Mouse (Mus musculus) midbrain, postnatal 0 days (tissue): Measurements from ENCODE around the gene Slc15a4. TPM values are rescaled to one million over a fixed set of nuclear protein-coding genes. Genes with fewer than 3 reads are reported as not detected.

Experiments
- ATAC-seq: fragments of 200-750 bp; cut with Nextera tagmentation; 2 replicates; pipeline ENCODE4 v1.8.0; 2017; ENCODE audit warnings: moderate number of reproducible peaks, mild to moderate bottlenecking, moderate TSS enrichment, moderate library complexity; ENCODE audit not compliant: low FRiP score
- DNase-seq: peaks from one replicate; pipeline ENCODE4 v3.0.0-alpha.2; 2015; ENCODE audit warnings: low spot score
- H3K27ac ChIP-seq: fragments of 300-500 bp; sonication (generic); 2 replicates; pipeline ENCODE4 v1.5.1; 2014; ENCODE audit warnings: low read depth, mild to moderate bottlenecking, low read length, mixed read lengths
- H3K27me3 ChIP-seq: fragments of 300-500 bp; sonication (generic); 2 replicates; pipeline ENCODE4 v1.6.1; 2014; ENCODE audit warnings: low read length, control low read depth, mixed read lengths; ENCODE audit not compliant: insufficient read depth
- H3K36me3 ChIP-seq: fragments of 300-500 bp; sonication (generic); 2 replicates; pipeline ENCODE4 v1.6.1; 2014; ENCODE audit warnings: low read length, control low read depth, mixed read lengths; ENCODE audit not compliant: insufficient read depth
- H3K4me1 ChIP-seq: fragments of 300-500 bp; sonication (generic); 2 replicates; pipeline ENCODE4 v1.6.1; 2014; ENCODE audit warnings: mild to moderate bottlenecking, control low read depth, antibody characterized with exemption, low read length, mixed read lengths; ENCODE audit not compliant: insufficient read depth
- H3K4me2 ChIP-seq: fragments of 300-500 bp; sonication (generic); 2 replicates; pipeline ENCODE4 v1.6.1; 2014; ENCODE audit warnings: low read depth, mild to moderate bottlenecking, low read length, mixed read lengths; ENCODE audit not compliant: poor library complexity, severe bottlenecking
- H3K4me3 ChIP-seq: fragments of 300-500 bp; sonication (generic); 2 replicates; pipeline ENCODE4 v1.5.1; 2014; ENCODE audit warnings: low read depth, mild to moderate bottlenecking, low read length, moderate library complexity
- H3K9ac ChIP-seq: fragments of 300-500 bp; sonication (generic); replicated peaks from 2 replicates; pipeline ENCODE4 v1.6.1; 2014; ENCODE audit warnings: mild to moderate bottlenecking, low read length, moderate library complexity, mixed read lengths; ENCODE audit not compliant: poor library complexity, severe bottlenecking
- H3K9me3 ChIP-seq: fragments of 300-500 bp; sonication (generic); 2 replicates; pipeline ENCODE4 v1.6.1; 2016; ENCODE audit warnings: low read length, control low read depth
- CTCF ChIP-seq: IDR thresholded peaks from 2 replicates; pipeline ENCODE4 v1.5.1; 2016; ENCODE audit warnings: antibody characterized with exemption, mild to moderate bottlenecking
- WGBS: fragments of 180-500 bp; shearing (Covaris S2); extraction: QIAGEN DNeasy Blood & Tissue Kit; methylation state at CpG from one replicate; pipeline ENCODE4 v1.1.7; 2014; 5-methylcytosine and 5-hydroxymethylcytosine counted together
- polyA plus RNA-seq: library from polyadenylated mRNA; unstranded; fragments of >200 nt; fragmentation: Nextera tagmentation; extraction: Ambion mirVana; gene quantifications from 2 replicates; pipeline ENCODE4 v1.2.1, GENCODE M21; 2015
- total RNA-seq: library from RNA; depleted of rRNA; stranded (reverse); fragments of >200 nt; gene quantifications from 2 replicates; pipeline ENCODE4 v1.2.3, GENCODE M21; 2014

The Slc15a4 gene
- total and polyA plus RNA-seq, 2 experiments from 2014 or later = 17.7 to 34.4 TPM

DNA sequence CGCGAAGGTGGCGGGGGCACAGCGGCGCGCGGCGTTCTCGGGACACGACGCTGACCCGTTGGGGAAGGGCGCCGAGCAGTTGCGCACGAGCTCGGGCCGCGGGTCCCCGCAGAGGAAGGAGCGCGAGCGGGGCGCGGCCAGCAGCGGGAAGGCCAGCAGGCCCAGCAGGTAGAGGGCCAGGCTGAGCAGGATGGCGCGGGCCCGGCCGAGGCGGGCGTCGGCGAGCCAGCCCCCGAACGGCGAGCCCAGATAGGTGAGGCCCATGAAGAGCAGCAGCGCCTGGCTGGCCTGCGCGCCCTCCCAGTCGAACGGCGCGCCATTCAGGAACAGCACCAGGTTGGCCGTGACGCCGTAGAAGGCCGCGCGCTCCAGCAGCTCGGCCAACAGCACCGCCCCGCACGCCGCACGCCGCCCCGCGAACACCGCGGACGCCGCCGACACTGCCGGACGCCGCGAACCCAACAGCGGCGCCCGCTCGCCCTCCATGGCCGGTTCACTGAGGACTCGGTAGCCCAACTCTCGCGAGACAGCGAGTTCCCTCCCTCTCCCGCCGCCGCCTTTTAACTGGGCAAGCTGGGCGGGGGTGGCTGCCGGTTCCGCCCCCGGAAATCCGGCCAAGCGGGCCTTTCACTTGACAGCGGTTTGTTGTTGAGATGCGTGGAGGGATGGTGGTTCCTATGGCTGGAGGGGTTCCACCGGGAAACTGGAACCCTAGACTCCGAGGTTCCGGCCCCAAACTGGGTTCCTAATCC, 15.6 kb downstream of the Slc15a4 start:
- under 1% methylated on average over 87 of the region's 91 CpGs for WGBS
- peak; percentile 98 for DNase-seq

DNA sequence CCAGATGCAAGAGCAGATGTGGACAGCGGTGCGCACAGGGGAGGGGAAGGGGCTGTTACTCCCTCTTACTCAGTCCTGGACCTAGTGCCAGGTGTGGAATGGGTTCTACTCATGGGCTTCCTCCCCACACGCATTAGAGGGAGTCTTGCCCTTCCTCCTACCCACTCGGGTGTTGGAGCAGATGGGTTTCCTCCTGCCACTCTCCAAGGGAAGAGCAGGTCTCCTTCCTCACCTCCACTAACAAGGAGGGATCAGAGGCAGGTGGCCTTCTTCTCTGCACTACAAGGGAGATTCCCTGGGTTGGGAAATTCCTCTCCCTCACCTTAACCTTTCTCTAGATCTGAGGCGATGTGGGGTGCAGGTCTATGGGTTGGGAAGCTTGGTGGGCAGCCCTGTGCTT, 16.5 kb downstream of the Slc15a4 start:
- no peaks in the 10 kb centered on the region for H3K36me3 ChIP-seq
- no peak for TF ChIP-seq CTCF
- WGBS = 26% methylated on average over 5 of the region's 5 CpGs

More for the DNA sequence above, 15.6 kb downstream of the Slc15a4 start:
- Histone ChIP-seq H3K36me3 (no peaks in the 10 kb centered on the region), H3K9me3 (no peaks in the 10 kb centered on the region), H3K4me1 (peaks cover 20% of the 10 kb centered on the region), H3K4me2 (peak overlapping the region; percentile 98), H3K27me3 (no peaks in the 10 kb centered on the region), H3K27ac (peak overlapping the region; percentile 81), H3K9ac (peak overlapping the region; percentile 98), H3K4me3 (peak overlapping the region; percentile 99)
- TF ChIP-seq CTCF = no peak
- peak; percentile 93 for ATAC-seq

GRCm38 (mm10) chr5:127615459-127615858, 17.2 kb downstream of the Slc15a4 start:
- no peak for ATAC-seq
- 77% methylated on average over 3 of the region's 3 CpGs for WGBS

More for the DNA sequence above, 16.5 kb downstream of the Slc15a4 start:
- Histone ChIP-seq H3K4me2 (peak overlapping the region; percentile 98), H3K9me3 (no peaks in the 10 kb centered on the region), H3K27ac (no peak overlapping the region), H3K4me1 (peaks cover 20% of the 10 kb centered on the region), H3K9ac (peak overlapping the region; percentile 98), H3K27me3 (no peaks in the 10 kb centered on the region), H3K4me3 (peak overlapping the region; percentile 99)
- ATAC-seq = peak; percentile 26; the same call in 1 of the 2 replicates
- DNase-seq = no peak

GRCm38 (mm10) chr5:127612397-127612796, 20.3 kb downstream of the Slc15a4 start:
- Histone ChIP-seq H3K27me3 (no peaks in the 10 kb centered on the region), H3K9ac (no peak overlapping the region), H3K9me3 (no peaks in the 10 kb centered on the region), H3K36me3 (peaks cover 8% of the 10 kb centered on the region), H3K27ac (no peak overlapping the region), H3K4me3 (no peak overlapping the region), H3K4me1 (peaks cover 20% of the 10 kb centered on the region), H3K4me2 (no peak overlapping the region)
- no peak for DNase-seq
- 97% methylated on average over 6 of the region's 6 CpGs for WGBS
- TF ChIP-seq CTCF = no peak
- ATAC-seq = no peak

More at GRCm38 (mm10) chr5:127615459-127615858, 17.2 kb downstream of the Slc15a4 start:
- peak overlapping the region; percentile 99 for H3K4me3 ChIP-seq
- H3K36me3 ChIP-seq = no peaks in the 10 kb centered on the region
- DNase-seq = no peak
- H3K27ac ChIP-seq = no peak overlapping the region
- H3K9ac ChIP-seq = peak overlapping the region; percentile 98; the same call in 1 of the 2 replicates
- H3K4me1 ChIP-seq = peaks cover 20% of the 10 kb centered on the region
- peak overlapping the region; percentile 98 for H3K4me2 ChIP-seq
- H3K9me3 ChIP-seq = no peaks in the 10 kb centered on the region
- H3K27me3 ChIP-seq = no peaks in the 10 kb centered on the region
- TF ChIP-seq CTCF = no peak

GRCm38 (mm10) chr5:127611881-127612280, 20.8 kb downstream of the Slc15a4 start:
- no peaks in the 10 kb centered on the region for H3K27me3 ChIP-seq
- peaks cover 11% of the 10 kb centered on the region for H3K36me3 ChIP-seq
- no peak overlapping the region for H3K4me3 ChIP-seq
- no peak for DNase-seq
- no peak for ATAC-seq
- WGBS = 78% methylated on average over 1 of the region's 1 CpGs
- H3K4me2 ChIP-seq = no peak overlapping the region
- H3K9ac ChIP-seq = no peak overlapping the region
- no peak for TF ChIP-seq CTCF
- H3K9me3 ChIP-seq = no peaks in the 10 kb centered on the region
- peaks cover 20% of the 10 kb centered on the region for H3K4me1 ChIP-seq
- H3K27ac ChIP-seq = no peak overlapping the region

DNA sequence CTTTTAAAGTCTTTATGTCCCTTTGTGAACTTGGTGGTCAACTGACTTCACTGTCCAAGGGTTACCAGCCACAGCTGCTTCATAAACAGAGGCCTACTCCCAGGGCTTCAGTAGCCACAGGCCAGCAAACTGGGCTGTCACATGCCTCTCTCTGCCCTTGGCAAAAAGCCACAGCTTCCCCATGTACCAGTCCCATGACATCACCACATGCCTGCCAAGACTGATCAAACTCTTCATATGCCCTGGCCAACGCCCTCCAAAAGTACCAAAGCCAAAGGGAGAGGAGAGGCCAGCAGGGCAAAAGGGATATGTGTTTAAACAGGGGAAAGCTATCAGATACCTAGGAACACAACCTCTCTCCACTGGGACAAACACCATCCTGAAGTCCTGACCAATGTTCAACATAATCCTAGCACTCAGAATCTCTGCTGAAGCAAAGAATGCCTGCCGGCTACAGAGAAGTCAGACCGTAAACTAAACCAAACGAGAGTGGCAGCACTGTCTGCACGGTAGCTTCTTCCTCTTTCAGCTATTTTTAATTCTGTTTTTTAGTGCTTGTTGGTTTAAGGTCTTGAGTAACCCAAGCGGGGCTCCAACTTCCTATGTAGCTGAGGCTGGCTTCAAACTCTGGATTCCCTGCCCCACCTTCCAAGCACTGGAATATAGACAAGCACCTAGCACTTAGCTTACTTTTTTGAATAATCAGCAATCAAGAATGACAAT, 21.7 kb downstream of the Slc15a4 start:
- ATAC-seq (no peak), DNase-seq (peak; percentile 58)
- TF ChIP-seq CTCF = no peak
- Histone ChIP-seq H3K27ac (no peak overlapping the region), H3K9me3 (no peaks in the 10 kb centered on the region), H3K4me2 (no peak overlapping the region), H3K4me3 (no peak overlapping the region), H3K27me3 (no peaks in the 10 kb centered on the region), H3K4me1 (peaks cover 18% of the 10 kb centered on the region), H3K36me3 (peaks cover 15% of the 10 kb centered on the region), H3K9ac (no peak overlapping the region)
- 76% methylated on average over 6 of the region's 6 CpGs for WGBS
